Mouse (Mus musculus): ENCODE results near the gene Hist1h4b. TPM values are rescaled to one million over a fixed set of nuclear protein-coding genes. Genes with fewer than 3 reads are reported as not detected.
"Not testable (repeated sequence)": the region's sequence is repeated elsewhere in the genome, so short reads cannot be mapped to it uniquely, and the experiment has no call there.

The Hist1h4b gene
- polyA plus RNA-seq, 1 experiment, result 29.2 TPM

DNA sequence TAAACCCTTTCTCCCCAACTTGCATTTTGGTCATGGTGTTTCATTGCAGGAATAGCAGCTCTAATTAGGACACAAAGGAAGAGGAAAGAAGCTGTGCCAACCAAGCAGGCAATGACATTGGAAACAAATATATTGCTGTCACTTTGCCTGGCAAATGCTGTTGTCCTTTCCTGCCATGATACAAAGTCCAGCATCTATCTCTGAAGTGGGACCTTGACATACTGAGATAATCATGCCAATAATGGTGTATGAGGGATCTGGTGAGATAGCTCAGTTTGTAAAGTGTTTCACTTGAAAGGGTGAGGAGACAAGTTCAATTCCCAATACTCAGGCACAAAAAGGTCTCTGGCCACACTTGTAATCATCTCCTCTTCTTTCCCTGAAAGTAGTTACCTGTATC lies 10.0 kb downstream of the Hist1h4b start:
- TF ChIP-seq EP300 (IDR thresholded peaks at IDR 0.05; ENCODE audit: insufficient read depth, low read depth, low read length) (no peak), CTCF (IDR thresholded peaks at IDR 0.05; ENCODE audit: low read depth, low read length) (no peak), POLR2A (IDR thresholded peaks at IDR 0.05; ENCODE audit: insufficient read depth, low read length) (no peak)
- H3K9me3 ChIP-seq (replicated peaks; ENCODE audit: control insufficient read depth, insufficient read depth, low read length, poor library complexity, severe bottlenecking), result no peaks in the 10 kb centered on the region

DNA sequence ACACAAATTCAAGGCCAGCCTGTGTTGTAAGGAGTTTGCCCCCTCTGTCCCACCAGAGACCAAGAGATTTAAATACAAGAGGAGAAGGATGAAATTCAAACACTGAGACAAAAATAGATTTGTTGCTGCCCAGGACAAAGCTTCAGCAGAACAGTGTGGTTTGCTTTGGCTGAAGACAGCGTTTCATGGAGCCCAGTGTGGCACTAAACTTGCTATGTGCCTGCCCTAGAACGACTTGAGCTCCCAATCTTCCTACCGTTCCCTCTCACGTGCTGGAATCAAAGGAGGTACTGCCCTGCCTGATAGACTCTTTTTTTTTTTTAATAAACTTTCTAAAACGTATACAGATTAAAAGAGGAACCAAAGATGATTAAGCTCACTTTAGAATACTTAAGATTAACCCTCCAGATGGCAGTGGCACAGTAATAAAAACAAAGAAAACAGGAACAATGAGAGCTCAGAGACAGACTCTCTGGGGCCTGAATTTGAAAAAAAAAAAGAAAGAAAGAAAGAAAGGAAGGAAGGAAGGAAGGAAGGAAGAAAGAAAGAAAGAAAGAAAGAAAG lies 12.1 kb downstream of the Hist1h4b start:
- no peak overlapping the region for H3K9ac ChIP-seq (ENCODE audit: low read depth, poor library complexity, severe bottlenecking)
- no peaks in the 10 kb centered on the region for H3K9me3 ChIP-seq (replicated peaks; ENCODE audit: control insufficient read depth, insufficient read depth, low read length, poor library complexity, severe bottlenecking)
- no peak overlapping the region for H3K4me3 ChIP-seq (ENCODE audit: low read depth, low read length)
- no peaks in the 10 kb centered on the region for H3K4me1 ChIP-seq (ENCODE audit: control insufficient read depth, insufficient read depth, low read length)
- TF ChIP-seq EP300 (IDR thresholded peaks at IDR 0.05; ENCODE audit: insufficient read depth, low read depth, low read length), result no peak
- no peak for TF ChIP-seq CTCF (IDR thresholded peaks at IDR 0.05; ENCODE audit: low read depth, low read length)
- no peak for TF ChIP-seq POLR2A (IDR thresholded peaks at IDR 0.05; ENCODE audit: insufficient read depth, low read length)
- H3K36me3 ChIP-seq (ENCODE audit: control insufficient read depth, insufficient read depth, low read length, poor library complexity, severe bottlenecking), result no peaks in the 10 kb centered on the region
- no peaks in the 10 kb centered on the region for H3K27me3 ChIP-seq (ENCODE audit: control insufficient read depth, insufficient read depth, low read length, poor library complexity, severe bottlenecking)
- H3K27ac ChIP-seq (ENCODE audit: insufficient read depth, low read length), result no peak overlapping the region

More for the DNA sequence above, 10.0 kb downstream of the Hist1h4b start:
- no peaks in the 10 kb centered on the region for H3K4me1 ChIP-seq (ENCODE audit: control insufficient read depth, insufficient read depth, low read length)
- H3K27ac ChIP-seq (ENCODE audit: insufficient read depth, low read length), result no peak overlapping the region
- no peaks in the 10 kb centered on the region for H3K36me3 ChIP-seq (ENCODE audit: control insufficient read depth, insufficient read depth, low read length, poor library complexity, severe bottlenecking)
- H3K27me3 ChIP-seq (ENCODE audit: control insufficient read depth, insufficient read depth, low read length, poor library complexity, severe bottlenecking), result no peaks in the 10 kb centered on the region
- no peak overlapping the region for H3K4me3 ChIP-seq (ENCODE audit: low read depth, low read length)
- H3K9ac ChIP-seq (ENCODE audit: low read depth, poor library complexity, severe bottlenecking), result no peak overlapping the region

DNA sequence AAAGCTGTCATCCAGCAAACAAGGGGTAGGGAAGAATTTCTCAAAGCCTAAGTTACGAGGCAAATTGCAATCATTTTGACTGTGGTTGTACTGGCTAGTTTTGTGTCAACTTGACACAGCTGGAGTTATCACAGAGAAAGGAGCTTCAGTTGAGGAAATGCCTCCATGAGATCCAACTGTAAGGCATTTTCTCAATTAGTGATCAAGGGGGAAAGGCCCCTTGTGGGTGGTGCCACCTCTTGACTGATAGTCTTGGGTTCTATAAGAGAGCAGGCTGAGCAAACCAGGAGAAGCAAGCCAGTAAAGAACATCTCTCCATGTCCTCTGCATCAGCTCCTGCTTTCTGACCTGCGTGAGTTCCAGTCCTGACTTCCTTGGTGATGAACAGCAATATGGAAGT lies 12.8 kb downstream of the Hist1h4b start, which contains the start of gene Trim38:
Trim38 (plus strand) TSS at position 301 of the 400 bp plus-strand sequence.
- H3K27ac ChIP-seq (ENCODE audit: insufficient read depth, low read length); H3K4me3 ChIP-seq (ENCODE audit: low read depth, low read length); H3K27me3 ChIP-seq (ENCODE audit: control insufficient read depth, insufficient read depth, low read length, poor library complexity, severe bottlenecking); H3K9me3 ChIP-seq (replicated peaks; ENCODE audit: control insufficient read depth, insufficient read depth, low read length, poor library complexity, severe bottlenecking); H3K4me1 ChIP-seq (ENCODE audit: control insufficient read depth, insufficient read depth, low read length); H3K36me3 ChIP-seq (ENCODE audit: control insufficient read depth, insufficient read depth, low read length, poor library complexity, severe bottlenecking); H3K9ac ChIP-seq (ENCODE audit: low read depth, poor library complexity, severe bottlenecking): not testable (repeated sequence)

DNA sequence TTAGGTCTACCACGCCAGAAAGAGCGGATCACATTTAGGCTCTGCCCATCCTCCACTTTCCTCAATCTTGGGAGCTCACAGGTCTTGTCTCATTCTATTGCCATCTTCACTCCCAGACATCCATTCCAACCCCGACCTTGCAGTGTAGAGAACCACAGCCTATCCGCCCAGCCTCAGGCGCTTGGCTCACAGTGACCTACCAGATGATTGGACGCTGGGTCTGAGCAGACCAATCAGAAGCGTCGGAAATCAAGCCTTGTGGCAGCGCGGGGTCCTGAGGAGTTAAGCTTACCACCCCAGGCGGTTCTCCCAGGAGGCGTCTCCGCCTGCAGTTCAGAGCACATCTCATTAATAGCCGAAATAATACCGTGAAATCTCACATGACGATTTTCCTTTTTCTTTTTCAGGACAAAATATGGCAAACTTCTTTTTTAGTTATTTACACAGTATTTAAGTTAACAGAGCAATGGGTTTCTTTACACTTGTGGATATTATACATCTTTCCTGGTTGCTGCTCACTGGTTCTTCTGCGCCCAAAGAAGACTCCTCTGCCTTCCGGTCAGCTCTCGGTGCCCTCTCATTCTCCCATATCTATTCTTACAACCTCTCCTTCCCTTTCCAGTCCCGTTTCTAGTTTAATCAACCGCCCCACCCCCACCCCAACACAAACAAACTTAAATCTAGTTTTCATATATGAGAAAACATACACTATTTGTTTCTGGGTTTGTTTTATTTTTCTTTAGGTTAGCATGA lies 15.9 kb downstream of the Hist1h4b start:
- no peak overlapping the region for H3K4me3 ChIP-seq (ENCODE audit: low read depth, low read length)
- TF ChIP-seq EP300 (IDR thresholded peaks at IDR 0.05; ENCODE audit: insufficient read depth, low read depth, low read length), result no peak
- TF ChIP-seq CTCF (IDR thresholded peaks at IDR 0.05; ENCODE audit: low read depth, low read length), result no peak
- TF ChIP-seq POLR2A (IDR thresholded peaks at IDR 0.05; ENCODE audit: insufficient read depth, low read length), result no peak
- no peaks in the 10 kb centered on the region; the same call in 1 of the 2 replicates for H3K9me3 ChIP-seq (replicated peaks; ENCODE audit: control insufficient read depth, insufficient read depth, low read length, poor library complexity, severe bottlenecking)

DNA sequence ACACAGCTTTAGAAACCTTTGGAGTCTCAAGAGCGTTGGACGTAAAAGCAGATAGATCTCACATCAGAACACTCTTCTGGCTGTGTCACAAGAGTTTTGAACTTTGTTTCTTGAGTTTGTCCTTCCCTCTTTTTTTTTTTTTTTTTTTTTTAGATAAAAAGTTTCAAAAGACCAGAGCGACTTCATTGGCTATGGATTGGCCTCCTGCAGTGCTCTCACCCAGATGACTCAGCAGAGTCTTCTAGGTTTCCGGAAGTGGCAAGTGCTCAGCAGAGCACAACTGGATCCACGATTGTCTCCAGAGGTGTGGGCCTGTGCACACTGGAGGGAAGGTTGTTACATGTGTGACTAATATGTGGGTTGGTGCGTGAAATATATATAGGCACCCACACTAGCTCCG lies 21.5 kb downstream of the Hist1h4b start:
- no peak for TF ChIP-seq EP300 (IDR thresholded peaks at IDR 0.05; ENCODE audit: insufficient read depth, low read depth, low read length)
- TF ChIP-seq CTCF (IDR thresholded peaks at IDR 0.05; ENCODE audit: low read depth, low read length), result no peak
- no peak for TF ChIP-seq POLR2A (IDR thresholded peaks at IDR 0.05; ENCODE audit: insufficient read depth, low read length)
- peaks cover 3% of the 10 kb centered on the region; the same call in 1 of the 2 replicates for H3K9me3 ChIP-seq (replicated peaks; ENCODE audit: control insufficient read depth, insufficient read depth, low read length, poor library complexity, severe bottlenecking)
- peaks cover 2% of the 10 kb centered on the region for H3K4me1 ChIP-seq (ENCODE audit: control insufficient read depth, insufficient read depth, low read length)
- no peak overlapping the region for H3K27ac ChIP-seq (ENCODE audit: insufficient read depth, low read length)
- no peaks in the 10 kb centered on the region; the same call in 1 of the 2 replicates for H3K27me3 ChIP-seq (ENCODE audit: control insufficient read depth, insufficient read depth, low read length, poor library complexity, severe bottlenecking)
- H3K9ac ChIP-seq (ENCODE audit: low read depth, poor library complexity, severe bottlenecking), result no peak overlapping the region
- H3K4me3 ChIP-seq (ENCODE audit: low read depth, low read length), result no peak overlapping the region
- H3K36me3 ChIP-seq (ENCODE audit: control insufficient read depth, insufficient read depth, low read length, poor library complexity, severe bottlenecking), result no peaks in the 10 kb centered on the region

More for the DNA sequence above, 15.9 kb downstream of the Hist1h4b start:
- H3K36me3 ChIP-seq (ENCODE audit: control insufficient read depth, insufficient read depth, low read length, poor library complexity, severe bottlenecking), result no peaks in the 10 kb centered on the region
- H3K4me1 ChIP-seq (ENCODE audit: control insufficient read depth, insufficient read depth, low read length), result no peaks in the 10 kb centered on the region
- H3K27me3 ChIP-seq (ENCODE audit: control insufficient read depth, insufficient read depth, low read length, poor library complexity, severe bottlenecking), result no peaks in the 10 kb centered on the region
- no peak overlapping the region for H3K27ac ChIP-seq (ENCODE audit: insufficient read depth, low read length)
- no peak overlapping the region for H3K9ac ChIP-seq (ENCODE audit: low read depth, poor library complexity, severe bottlenecking)

DNA sequence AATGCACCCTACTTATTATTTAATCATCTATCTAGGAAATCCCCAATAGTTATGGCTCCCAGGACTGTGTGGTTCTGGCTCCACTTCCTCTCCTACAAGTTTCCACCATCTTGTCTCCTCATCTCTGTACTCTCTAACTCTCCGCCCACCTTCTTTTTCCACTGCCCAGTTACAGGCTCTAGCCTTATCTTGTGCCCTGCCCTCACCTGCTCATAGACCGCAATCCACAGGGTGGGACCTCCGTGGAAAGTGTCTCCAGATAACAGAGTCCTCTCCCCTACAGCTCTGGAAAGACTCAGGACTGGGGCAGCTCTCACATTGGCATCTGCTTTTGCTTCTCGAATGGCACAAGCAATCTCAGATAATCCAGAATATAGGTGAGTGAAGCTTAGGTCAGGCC lies 22.2 kb downstream of the Hist1h4b start:
- Histone ChIP-seq H3K9me3 (replicated peaks; ENCODE audit: control insufficient read depth, insufficient read depth, low read length, poor library complexity, severe bottlenecking) (peaks cover 3% of the 10 kb centered on the region; the same call in 1 of the 2 replicates), H3K27me3 (ENCODE audit: control insufficient read depth, insufficient read depth, low read length, poor library complexity, severe bottlenecking) (no peaks in the 10 kb centered on the region; the same call in 1 of the 2 replicates), H3K36me3 (ENCODE audit: control insufficient read depth, insufficient read depth, low read length, poor library complexity, severe bottlenecking) (no peaks in the 10 kb centered on the region), H3K27ac (ENCODE audit: insufficient read depth, low read length) (no peak overlapping the region), H3K4me1 (ENCODE audit: control insufficient read depth, insufficient read depth, low read length) (peaks cover 2% of the 10 kb centered on the region), H3K9ac (ENCODE audit: low read depth, poor library complexity, severe bottlenecking) (no peak overlapping the region), H3K4me3 (ENCODE audit: low read depth, low read length) (no peak overlapping the region)
- no peak for TF ChIP-seq POLR2A (IDR thresholded peaks at IDR 0.05; ENCODE audit: insufficient read depth, low read length)
- TF ChIP-seq CTCF (IDR thresholded peaks at IDR 0.05; ENCODE audit: low read depth, low read length), result no peak
- no peak for TF ChIP-seq EP300 (IDR thresholded peaks at IDR 0.05; ENCODE audit: insufficient read depth, low read depth, low read length)

All from ES-Bruce4 (cell line).